Mouse (Mus musculus) cerebellum, adult 2 months (tissue): ENCODE results near the gene 2510039O18Rik. TPM values are rescaled to one million over a fixed set of nuclear protein-coding genes. Genes with fewer than 3 reads are reported as not detected.

Experiments
- DNase-seq, 2 experiments: peaks; one replicate each; pipeline ENCODE4 v3.0.0; 2021
- H3K27ac ChIP-seq: fragments of 200-500 bp; 2 replicates; pipeline ENCODE4 v1.5.1; 2012; ENCODE audit warnings: low read length, control low read depth, inconsistent platforms; ENCODE audit not compliant: insufficient read depth
- H3K27me3 ChIP-seq: fragments of 200-500 bp; 2 replicates; pipeline ENCODE4 v1.6.1; 2012; ENCODE audit warnings: inconsistent platforms, mild to moderate bottlenecking, low read length, moderate library complexity; ENCODE audit not compliant: control insufficient read depth, insufficient read depth
- H3K4me1 ChIP-seq: fragments of 200-500 bp; 2 replicates; pipeline ENCODE4 v1.6.1; 2011; ENCODE audit warnings: low read length; ENCODE audit not compliant: control insufficient read depth, insufficient read depth
- H3K4me3 ChIP-seq: fragments of 200-500 bp; replicated peaks from 2 replicates; pipeline ENCODE3; 2011; ENCODE audit warnings: mild to moderate bottlenecking, low read depth, low read length, control low read depth; ENCODE audit not compliant: insufficient read depth
- CTCF ChIP-seq: fragments of 200-500 bp; IDR thresholded peaks from 2 replicates; pipeline ENCODE4 v1.5.1; 2011; ENCODE audit warnings: low read depth, mild to moderate bottlenecking, control low read depth, low read length, moderate library complexity, borderline replicate concordance; ENCODE audit not compliant: insufficient read depth
- POLR2A ChIP-seq: fragments of 200-500 bp; IDR thresholded peaks from 2 replicates; pipeline ENCODE4 v1.6.1; 2011; ENCODE audit warnings: low read length, control low read depth, borderline replicate concordance; ENCODE audit not compliant: insufficient read depth
- whole genome bisulfite sequencing: fragments of 180-500 bp; shearing (Covaris S2); methylation state at CpG from one replicate; pipeline ENCODE4 v1.1.7; 2018; 5-methylcytosine and 5-hydroxymethylcytosine counted together
- polyA plus RNA-seq: library from polyadenylated mRNA; depleted of rRNA; stranded (reverse); fragments of >200 nt; gene quantifications from 2 replicates; pipeline ENCODE4 v1.2.3, GENCODE M21; 2012

Gene 2510039O18Rik
- polyA plus RNA-seq, 1 experiment = 34.5 TPM

DNA sequence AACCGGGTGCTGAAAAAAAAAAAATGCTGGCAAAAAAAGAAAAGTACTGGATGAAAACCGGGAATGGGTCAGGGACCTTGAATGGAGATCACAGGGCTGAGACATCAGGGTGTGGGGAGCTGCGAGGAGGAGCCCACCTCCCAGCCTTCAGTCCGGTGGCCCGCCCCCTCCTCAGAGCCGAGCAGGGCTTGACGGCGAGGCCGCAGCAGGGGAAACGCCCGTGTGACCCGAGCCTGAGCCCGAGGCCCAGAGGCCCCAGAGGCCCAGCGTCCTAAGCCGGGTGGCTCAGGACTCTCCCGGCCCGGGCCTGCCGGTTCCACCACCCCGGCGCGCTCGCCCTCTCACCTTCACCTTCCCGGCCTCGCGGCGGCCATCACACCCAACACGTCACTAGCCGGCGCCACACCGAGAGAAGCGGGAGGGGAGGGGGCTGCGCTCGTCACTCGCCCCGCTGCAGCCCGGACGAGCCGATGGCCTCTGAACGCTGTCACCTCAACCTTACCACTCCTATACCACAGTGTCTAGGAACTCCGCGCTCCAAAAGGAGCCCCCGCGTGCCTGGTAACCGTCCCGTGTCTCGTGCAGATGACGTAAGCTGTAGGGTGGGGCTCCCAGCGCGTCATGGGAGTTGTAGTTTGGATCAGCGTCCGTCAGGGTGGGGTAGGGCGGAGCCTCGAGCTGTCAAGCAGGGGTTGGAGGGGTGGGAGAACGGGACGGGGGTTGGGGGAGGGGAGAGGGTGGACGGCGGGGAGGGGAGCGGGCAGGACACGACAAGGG is 36.2 kb upstream of the 2510039O18Rik start, which contains the start of gene Mfn2:
TSS of gene Mfn2 (minus strand) at position 392 of the 777 bp plus-strand sequence.
- H3K4me1 ChIP-seq = peaks cover 10% of the 10 kb centered on the region
- no peaks in the 10 kb centered on the region for H3K27me3 ChIP-seq
- peak; percentile 74 for TF ChIP-seq POLR2A
- no peak for TF ChIP-seq CTCF
- under 1% methylated on average over 58 of the region's 59 CpGs for WGBS
- H3K27ac ChIP-seq = peak within 1 kb of the TSS; percentile 99
- DNase-seq = peak; percentile 93 to 96
- peak within 1 kb of the TSS; percentile 100 for H3K4me3 ChIP-seq

DNA sequence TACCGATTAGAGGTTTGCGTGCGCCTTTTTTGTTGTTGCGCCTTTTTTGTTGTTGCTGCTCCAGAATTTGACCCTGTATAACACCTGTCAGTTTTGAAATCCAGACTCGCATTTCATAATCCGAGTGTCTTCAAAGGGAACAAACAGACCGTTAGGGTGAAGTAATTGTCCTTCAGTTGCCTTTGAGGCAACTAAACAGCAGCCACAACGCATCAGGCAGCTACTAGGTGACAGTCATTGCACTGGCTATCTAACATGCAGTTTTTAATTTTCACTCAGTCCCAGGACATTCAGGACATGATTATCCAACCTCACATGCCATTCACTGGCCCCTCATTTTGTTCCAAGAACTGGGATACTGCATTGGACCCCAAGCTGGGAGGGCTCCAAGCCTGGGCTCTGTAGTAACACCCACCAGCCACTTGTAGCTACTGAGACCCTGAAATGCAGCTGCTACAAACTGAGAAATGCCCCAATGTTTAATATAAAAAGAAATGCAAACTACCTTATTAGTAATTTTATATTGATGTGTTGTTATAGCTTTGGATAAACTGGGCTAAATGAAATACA is 35.5 kb upstream of the 2510039O18Rik start:
- Histone ChIP-seq H3K4me3 (peak overlapping the region; percentile 100), H3K4me1 (peaks cover 10% of the 10 kb centered on the region; the same call in 1 of the 2 replicates), H3K27ac (peak overlapping the region; percentile 69; the same call in 1 of the 2 replicates), H3K27me3 (no peaks in the 10 kb centered on the region)
- TF ChIP-seq POLR2A (peak; percentile 38; the same call in 1 of the 2 replicates), CTCF (no peak)
- DNase-seq = peak in 1 of 2 experiments; percentile 40
- WGBS = 0% methylated on average over 8 of the region's 8 CpGs

DNA sequence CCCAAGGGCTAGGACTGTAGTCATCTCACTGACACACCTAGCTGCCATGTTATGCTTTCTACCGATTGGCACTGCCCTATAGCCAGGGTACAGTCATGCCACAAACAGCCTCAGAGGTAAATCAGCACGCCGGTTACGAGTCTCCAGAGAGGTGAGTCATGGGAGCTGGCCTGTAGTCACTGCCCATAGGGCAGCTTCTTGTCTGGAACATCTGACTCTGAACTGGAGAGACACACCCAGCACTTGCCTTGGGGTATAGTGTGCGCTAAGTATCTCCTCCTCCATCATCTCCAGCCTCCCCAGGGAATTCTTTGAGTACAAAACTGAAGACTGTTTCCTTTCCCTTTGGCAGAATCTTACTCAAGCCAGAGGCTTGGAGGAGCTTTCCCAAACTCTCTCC is 34.5 kb upstream of the 2510039O18Rik start:
- Histone ChIP-seq H3K27me3 (no peaks in the 10 kb centered on the region), H3K4me1 (peaks cover 10% of the 10 kb centered on the region; the same call in 1 of the 2 replicates), H3K4me3 (no peak overlapping the region), H3K27ac (no peak overlapping the region)
- WGBS = 90% methylated on average over 5 of the region's 5 CpGs
- no peak for TF ChIP-seq CTCF
- TF ChIP-seq POLR2A = no peak
- DNase-seq = no peak

DNA sequence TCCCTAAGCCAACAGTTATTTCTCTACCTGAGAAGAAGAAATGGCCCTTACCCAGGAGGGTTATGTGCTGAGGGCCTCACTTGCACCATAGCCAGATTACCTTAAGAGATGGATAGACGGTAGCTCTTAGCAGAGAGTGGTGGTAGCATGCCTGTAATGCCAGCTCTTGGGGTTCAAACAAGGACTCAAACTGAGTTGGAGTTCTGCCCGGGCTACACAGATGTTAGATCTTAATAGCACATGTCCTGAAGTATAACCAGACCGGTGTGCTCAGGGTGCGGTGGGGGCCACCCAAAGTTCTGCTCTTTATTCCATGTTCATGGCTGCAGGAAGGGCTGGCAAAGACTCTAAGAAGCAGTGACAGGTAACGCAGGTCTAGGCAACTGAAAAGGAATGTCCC is 31.2 kb upstream of the 2510039O18Rik start:
- TF ChIP-seq CTCF (no peak), POLR2A (no peak)
- WGBS = 50% methylated on average over 5 of the region's 5 CpGs
- no peaks in the 10 kb centered on the region for H3K27me3 ChIP-seq
- no peak for DNase-seq
- H3K4me1 ChIP-seq = no peaks in the 10 kb centered on the region; the same call in 1 of the 2 replicates
- H3K4me3 ChIP-seq = no peak overlapping the region
- H3K27ac ChIP-seq = no peak overlapping the region

DNA sequence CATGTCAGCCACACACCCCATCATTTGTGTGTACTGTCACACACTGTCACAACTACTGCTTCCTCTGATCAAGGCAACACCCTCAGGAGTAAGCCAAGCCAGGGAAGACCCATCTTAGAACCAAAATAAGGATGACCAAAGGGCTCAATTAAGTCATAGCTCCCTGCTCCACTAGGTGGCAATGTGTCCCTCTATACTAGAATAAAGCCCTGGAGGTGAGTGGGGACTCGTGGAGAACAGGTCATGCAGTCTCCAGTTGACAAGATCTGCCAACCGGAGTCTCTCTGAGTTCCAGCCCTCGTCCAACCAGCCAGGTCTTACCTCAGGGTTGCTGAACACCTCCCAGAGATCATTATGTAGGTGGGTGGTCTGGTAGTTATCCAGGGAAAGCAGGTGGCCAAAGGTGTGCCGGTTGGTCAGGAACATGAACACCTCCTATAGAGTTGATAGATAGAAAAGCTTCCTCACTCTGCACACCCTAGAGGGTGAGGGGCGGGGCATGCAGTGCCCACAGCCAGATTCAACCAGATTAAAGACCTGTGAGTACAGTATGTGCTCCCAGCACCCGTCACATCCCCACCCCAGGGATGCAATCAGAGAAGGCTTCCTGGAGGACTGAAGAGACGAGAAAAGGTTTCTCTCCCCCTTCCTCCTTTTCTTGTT is 22.1 kb upstream of the 2510039O18Rik start:
- no peak for TF ChIP-seq POLR2A
- TF ChIP-seq CTCF = no peak
- H3K27ac ChIP-seq = no peak overlapping the region
- no peaks in the 10 kb centered on the region for H3K4me1 ChIP-seq
- 54% methylated on average over 7 of the region's 7 CpGs for WGBS
- no peaks in the 10 kb centered on the region for H3K27me3 ChIP-seq
- H3K4me3 ChIP-seq = no peak overlapping the region
- DNase-seq = no peak

DNA sequence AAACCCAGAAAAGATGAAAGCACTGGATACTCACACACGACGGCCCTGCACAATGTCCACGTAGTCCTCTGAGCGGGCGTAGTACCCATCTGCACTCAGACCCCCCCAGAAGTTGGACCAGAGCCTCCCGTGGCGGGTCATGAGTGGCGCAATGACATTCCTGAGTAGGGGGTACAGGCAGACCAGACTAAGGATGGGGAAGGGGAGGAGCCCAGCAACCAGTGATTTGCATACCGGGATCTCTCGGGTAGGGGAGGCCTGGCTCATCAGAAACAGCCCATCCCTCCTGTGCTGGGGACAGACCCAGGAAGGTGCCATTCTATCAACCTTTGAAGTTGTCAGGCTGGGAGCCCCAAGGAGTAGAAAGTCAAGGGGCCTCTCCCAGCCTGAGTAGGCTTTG is 19.7 kb upstream of the 2510039O18Rik start:
- WGBS = 38% methylated on average over 10 of the region's 10 CpGs
- TF ChIP-seq POLR2A = no peak
- DNase-seq = no peak
- no peaks in the 10 kb centered on the region for H3K27me3 ChIP-seq
- no peak overlapping the region for H3K4me3 ChIP-seq
- no peaks in the 10 kb centered on the region for H3K4me1 ChIP-seq
- no peak overlapping the region for H3K27ac ChIP-seq

DNA sequence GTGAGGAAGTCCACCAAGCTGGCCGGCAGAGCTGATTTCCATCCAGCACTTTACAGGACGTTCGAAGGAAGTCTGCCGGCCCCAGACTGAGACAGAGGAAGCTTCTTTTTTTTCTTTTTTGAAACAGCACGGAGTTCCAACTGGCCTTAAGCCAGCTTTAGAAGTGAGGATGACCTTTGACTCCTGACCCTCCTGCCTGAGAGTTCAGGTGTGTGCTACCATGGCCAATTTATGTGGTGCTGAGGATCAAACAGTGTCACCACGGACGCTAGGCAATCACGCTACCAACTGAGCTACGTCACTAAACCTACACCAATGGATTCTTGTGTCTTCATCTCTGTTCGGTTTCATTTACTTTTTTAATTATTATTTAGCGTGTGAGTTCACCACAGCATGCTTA is 18.4 kb upstream of the 2510039O18Rik start:
- H3K4me1 ChIP-seq = no peaks in the 10 kb centered on the region
- no peak overlapping the region for H3K4me3 ChIP-seq
- TF ChIP-seq POLR2A (no peak), CTCF (no peak)
- no peak for DNase-seq
- 71% methylated on average over 11 of the region's 11 CpGs for WGBS
- no peaks in the 10 kb centered on the region for H3K27me3 ChIP-seq
- no peak overlapping the region for H3K27ac ChIP-seq

DNA sequence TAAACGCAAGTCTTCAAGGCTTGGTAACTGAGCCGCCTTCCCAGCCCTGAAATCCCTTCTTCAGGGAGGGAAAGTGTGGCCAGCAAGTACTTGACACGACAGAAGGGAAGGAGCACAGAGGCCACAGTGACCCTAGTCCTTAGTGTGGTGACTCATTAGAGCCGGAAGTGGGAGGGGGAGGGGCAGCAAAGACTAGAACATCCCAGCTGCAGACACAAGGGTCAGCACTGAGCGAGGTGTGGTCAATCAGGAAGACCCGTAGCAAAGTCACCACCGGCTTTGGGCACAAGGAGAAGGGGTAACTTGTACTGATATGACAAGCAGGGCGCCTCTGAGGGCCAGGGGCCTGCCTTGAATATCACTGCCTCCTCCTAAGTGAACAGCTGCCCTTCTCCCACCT is 13.0 kb upstream of the 2510039O18Rik start:
- no peak for DNase-seq
- 58% methylated on average over 8 of the region's 8 CpGs for WGBS
- Histone ChIP-seq H3K27ac (no peak overlapping the region), H3K27me3 (no peaks in the 10 kb centered on the region), H3K4me3 (no peak overlapping the region), H3K4me1 (no peaks in the 10 kb centered on the region)
- TF ChIP-seq POLR2A (no peak), CTCF (no peak)
